Comparison of ENCODE assay signal across 9 mouse cellular contexts in genomic region chr5:111799700-111800311, GRCm38 (mm10).
A peak's percentile ranks its signal among the peaks of the same experiment; 100 is the strongest.
DNase-seq lines count a peak whose midpoint lies in the region; ATAC-seq and TF ChIP-seq lines count a peak whose summit lies in the region.
"Had no signal": no experiment of that assay in that cellular context is flagged by ENCODE, and none has a peak within 500 bp of the region (broad histone marks: within the 10 kb centered on the region; RNA-seq: fewer than 3 reads in every experiment).

No protein-coding gene starts in this region.

- H3K27ac ChIP-seq in midbrain, postnatal 0 days (ENCODE audit: low read depth, low read length) = no peak overlapping the region
- H3K27ac ChIP-seq in midbrain, embryonic 16.5 days (ENCODE audit: low read length) = no peak overlapping the region
- H3K27ac ChIP-seq in heart, embryonic 15.5 days = peak overlapping the region; percentile 75
- H3K27ac ChIP-seq in neural tube, embryonic 14.5 days (ENCODE audit: low read depth, low read length) = no peak overlapping the region
- H3K27ac ChIP-seq: neural tube, embryonic 12.5 days had no signal

- H3K9me3 ChIP-seq in midbrain, postnatal 0 days (ENCODE audit: low read length) = no peaks in the 10 kb centered on the region
- H3K9me3 ChIP-seq in midbrain, embryonic 16.5 days (replicated peaks; ENCODE audit: control insufficient read depth, low read length, poor library complexity, severe bottlenecking) = no peaks in the 10 kb centered on the region
- no peaks in the 10 kb centered on the region for H3K9me3 ChIP-seq in heart, embryonic 15.5 days (replicated peaks)
- no peaks in the 10 kb centered on the region for H3K9me3 ChIP-seq in neural tube, embryonic 14.5 days (ENCODE audit: control insufficient read depth, low read length)
- H3K9me3 ChIP-seq: neural tube, embryonic 12.5 days had no signal

- no peak for ATAC-seq in midbrain, postnatal 0 days (ENCODE audit: low FRiP score)
- no peak for ATAC-seq in midbrain, embryonic 16.5 days
- ATAC-seq in heart, embryonic 15.5 days (replicated peaks; ENCODE audit: insufficient number of reproducible peaks, insufficient read depth, low FRiP score, low read depth) = peak; percentile 77
- ATAC-seq in neural tube, embryonic 14.5 days (ENCODE audit: low read depth) = peak; percentile 46; the same call in 1 of the 2 replicates

- H3K36me3 ChIP-seq in midbrain, postnatal 0 days (ENCODE audit: insufficient read depth, low read length) = no peaks in the 10 kb centered on the region
- H3K36me3 ChIP-seq in midbrain, embryonic 16.5 days (ENCODE audit: control insufficient read depth, insufficient read depth, low read length) = no peaks in the 10 kb centered on the region
- no peaks in the 10 kb centered on the region for H3K36me3 ChIP-seq in heart, embryonic 15.5 days
- no peaks in the 10 kb centered on the region for H3K36me3 ChIP-seq in neural tube, embryonic 14.5 days (ENCODE audit: control insufficient read depth, insufficient read depth, low read length)
- H3K36me3 ChIP-seq: neural tube, embryonic 12.5 days had no signal

- whole genome bisulfite sequencing in midbrain, postnatal 0 days = 51% methylated on average over 15 of the region's 15 CpGs
- WGBS in midbrain, embryonic 16.5 days = 55% methylated on average over 15 of the region's 15 CpGs
- WGBS in heart, embryonic 15.5 days = 31% methylated on average over 15 of the region's 15 CpGs
- 31% methylated on average over 15 of the region's 15 CpGs for WGBS in neural tube, embryonic 14.5 days

- H3K27me3 ChIP-seq in midbrain, postnatal 0 days (ENCODE audit: insufficient read depth, low read length) = no peaks in the 10 kb centered on the region
- no peaks in the 10 kb centered on the region; the same call in 1 of the 2 replicates for H3K27me3 ChIP-seq in midbrain, embryonic 16.5 days (ENCODE audit: control insufficient read depth, insufficient read depth, low read depth, low read length)
- peaks cover 7% of the 10 kb centered on the region for H3K27me3 ChIP-seq in heart, embryonic 15.5 days
- H3K27me3 ChIP-seq in neural tube, embryonic 14.5 days (ENCODE audit: control insufficient read depth, insufficient read depth, low read length) = no peaks in the 10 kb centered on the region
- H3K27me3 ChIP-seq: neural tube, embryonic 12.5 days had no signal

- DNase-seq in midbrain, postnatal 0 days (ENCODE audit: low spot score) = peak; percentile 76
- peak; percentile 69 for DNase-seq in embryo, embryonic 9.5 days (ENCODE audit: extremely low spot score)
- DNase-seq in kidney, postnatal 10 days = peak; percentile 84
- no peak for DNase-seq in spleen, postnatal 14 days (ENCODE audit: low spot score in 2 of 2)
- no peak for DNase-seq in natural killer cell, adult 2 months (ENCODE audit: low spot score in 2 of 2)

- H3K4me3 ChIP-seq in midbrain, postnatal 0 days (ENCODE audit: low read depth, low read length) = no peak overlapping the region
- no peak overlapping the region for H3K4me3 ChIP-seq in midbrain, embryonic 16.5 days (ENCODE audit: low read depth, low read length)
- H3K4me3 ChIP-seq in heart, embryonic 15.5 days = no peak overlapping the region
- H3K4me3 ChIP-seq in neural tube, embryonic 14.5 days (ENCODE audit: low read depth, low read length) = no peak overlapping the region
- H3K4me3 ChIP-seq: neural tube, embryonic 12.5 days had no signal

- TF ChIP-seq CTCF in midbrain, postnatal 0 days (IDR thresholded peaks at IDR 0.05) = no peak

- H3K4me1 ChIP-seq in midbrain, postnatal 0 days (ENCODE audit: insufficient read depth, low read length) = peaks cover 4% of the 10 kb centered on the region; the same call in 1 of the 2 replicates
- H3K4me1 ChIP-seq in midbrain, embryonic 16.5 days (ENCODE audit: control insufficient read depth, insufficient read depth, low read length) = peaks cover 3% of the 10 kb centered on the region; the same call in 1 of the 2 replicates
- H3K4me1 ChIP-seq in heart, embryonic 15.5 days (replicated peaks) = peaks cover 14% of the 10 kb centered on the region
- 0 out of 2 replicates have a peak, but pooled peaks cover 8% of the 10 kb centered on the region for H3K4me1 ChIP-seq in neural tube, embryonic 14.5 days (ENCODE audit: control insufficient read depth, insufficient read depth, low read length)

- H3K4me2 ChIP-seq in midbrain, postnatal 0 days (ENCODE audit: low read depth, low read length, poor library complexity, severe bottlenecking) = no peak overlapping the region
- H3K4me2 ChIP-seq in midbrain, embryonic 16.5 days (ENCODE audit: low read length) = no peak overlapping the region
- 0 out of 2 replicates have a peak overlapping the region, but pooled peaks have one; percentile 9 for H3K4me2 ChIP-seq in heart, embryonic 15.5 days
- H3K4me2 ChIP-seq in neural tube, embryonic 14.5 days (ENCODE audit: low read depth, low read length) = no peak overlapping the region
- H3K4me2 ChIP-seq: neural tube, embryonic 12.5 days had no signal

- no peak overlapping the region for H3K9ac ChIP-seq in midbrain, postnatal 0 days (replicated peaks; ENCODE audit: low read length, poor library complexity, severe bottlenecking)
- no peak overlapping the region for H3K9ac ChIP-seq in midbrain, embryonic 16.5 days (ENCODE audit: low read depth, low read length)
- H3K9ac ChIP-seq in heart, embryonic 15.5 days = no peak overlapping the region
- no peak overlapping the region for H3K9ac ChIP-seq in neural tube, embryonic 14.5 days (replicated peaks; ENCODE audit: low read depth, low read length)
- H3K9ac ChIP-seq: neural tube, embryonic 12.5 days had no signal

Comparison
In these comparisons a context has a peak if more than half of its experiments do, and no peak if none do; other contexts are left out.
1. ATAC-seq: peak in heart, embryonic 15.5 days (single experiment) and neural tube, embryonic 14.5 days (single experiment); none in midbrain, postnatal 0 days (single experiment) and midbrain, embryonic 16.5 days (single experiment).
2. DNase-seq: peak in midbrain, postnatal 0 days (single experiment), embryo, embryonic 9.5 days (single experiment) and kidney, postnatal 10 days (single experiment); none in spleen, postnatal 14 days (0 of 2) and natural killer cell, adult 2 months (0 of 2).